Mouse (Mus musculus) hindbrain, embryonic 11.5 days (tissue): ENCODE measurements around the gene Trim11. TPM values are rescaled to one million over a fixed set of nuclear protein-coding genes. Genes with fewer than 3 reads are reported as not detected.

Experiments used
- ATAC-seq: fragments of 200-750 bp; cut with Nextera tagmentation; 2 replicates; pipeline ENCODE4 v1.8.0; 2017; ENCODE audit warnings: mild to moderate bottlenecking, moderate TSS enrichment, moderate library complexity; ENCODE audit not compliant: low FRiP score
- DNase-seq: peaks from one replicate; pipeline ENCODE4 v3.0.0-alpha.2; 2015; ENCODE audit warnings: low spot score
- H3K27ac ChIP-seq: fragments of 300-500 bp; sonication (generic); 2 replicates; pipeline ENCODE4 v1.5.1; 2014; ENCODE audit warnings: mild to moderate bottlenecking, low read depth, low read length
- H3K27me3 ChIP-seq: fragments of 300-500 bp; sonication (generic); 2 replicates; pipeline ENCODE4 v1.6.1; 2014; ENCODE audit warnings: mild to moderate bottlenecking, low read length, moderate library complexity, mixed read lengths; ENCODE audit not compliant: control insufficient read depth, insufficient read depth
- H3K36me3 ChIP-seq: fragments of 300-500 bp; sonication (generic); 2 replicates; pipeline ENCODE4 v1.6.1; 2014; ENCODE audit warnings: mild to moderate bottlenecking, low read length, moderate library complexity, mixed read lengths; ENCODE audit not compliant: control insufficient read depth, insufficient read depth
- H3K4me1 ChIP-seq: fragments of 300-500 bp; sonication (generic); replicated peaks from 2 replicates; pipeline ENCODE4 v1.6.1; 2014; ENCODE audit warnings: low read length, mixed read lengths; ENCODE audit not compliant: control insufficient read depth, insufficient read depth
- H3K4me2 ChIP-seq: fragments of 300-500 bp; sonication (generic); replicated peaks from 2 replicates; pipeline ENCODE4 v1.6.1; 2014; ENCODE audit warnings: mild to moderate bottlenecking, low read depth, low read length
- H3K4me3 ChIP-seq: fragments of 300-500 bp; sonication (generic); 2 replicates; pipeline ENCODE4 v1.5.1; 2014; ENCODE audit warnings: low read depth, low read length
- H3K9ac ChIP-seq: fragments of 300-500 bp; sonication (generic); 2 replicates; pipeline ENCODE4 v1.6.1; 2014; ENCODE audit warnings: low read depth, low read length
- H3K9me3 ChIP-seq: fragments of 300-500 bp; sonication (generic); 2 replicates; pipeline ENCODE4 v1.6.1; 2016; ENCODE audit warnings: low read length; ENCODE audit not compliant: control insufficient read depth
- WGBS: fragments of 180-500 bp; shearing (Covaris S2); extraction: QIAGEN DNeasy Blood & Tissue Kit; methylation state at CpG from one replicate; pipeline ENCODE4 v1.1.7; 2014; 5-methylcytosine and 5-hydroxymethylcytosine counted together
- polyA plus RNA-seq: library from polyadenylated mRNA; unstranded; fragments of >200 nt; fragmentation: Nextera tagmentation; extraction: Ambion mirVana; gene quantifications from 2 replicates; pipeline ENCODE4 v1.2.1, GENCODE M21; 2014

The Trim11 gene
- polyA plus RNA-seq, 1 experiment from 2014 or later: 18.2 TPM

DNA sequence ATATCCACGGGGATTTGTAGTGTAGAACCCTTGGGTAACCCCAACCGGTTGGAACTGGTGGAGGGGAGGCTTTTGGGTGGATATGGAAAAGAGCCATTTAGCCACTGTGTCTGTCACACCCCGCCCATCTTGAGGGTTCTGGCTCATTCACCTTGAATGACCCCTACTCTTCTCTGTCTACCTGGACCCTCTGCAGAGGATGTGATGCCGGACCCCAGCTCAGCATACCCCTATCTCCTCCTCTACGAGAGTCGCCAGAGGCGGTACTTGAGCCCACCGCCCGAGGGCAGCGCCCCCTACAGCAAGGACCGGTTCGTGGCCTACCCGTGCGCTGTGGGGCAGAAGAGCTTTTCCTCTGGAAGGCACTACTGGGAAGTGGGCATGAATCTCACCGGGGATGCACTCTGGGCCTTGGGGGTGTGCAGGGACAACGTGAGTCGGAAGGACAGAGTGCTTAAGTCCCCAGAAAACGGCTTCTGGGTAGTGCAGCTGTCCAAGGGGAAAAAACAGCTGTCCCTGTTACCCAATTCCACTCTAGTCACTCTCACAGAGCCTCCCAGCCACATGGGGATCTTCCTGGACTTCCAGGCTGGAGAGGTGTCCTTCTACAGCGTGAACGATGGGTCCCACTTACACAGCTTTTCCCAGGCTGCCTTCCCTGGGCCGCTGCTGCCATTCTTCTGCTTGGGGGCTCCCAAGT is 6.9 kb upstream of the Trim11 start:
- Histone ChIP-seq H3K36me3 (no peaks in the 10 kb centered on the region), H3K4me3 (no peak overlapping the region), H3K9me3 (no peaks in the 10 kb centered on the region), H3K27me3 (no peaks in the 10 kb centered on the region), H3K4me2 (no peak overlapping the region), H3K9ac (no peak overlapping the region), H3K27ac (no peak overlapping the region), H3K4me1 (no peaks in the 10 kb centered on the region)
- DNase-seq: no peak
- WGBS: 88% methylated on average over 21 of the region's 21 CpGs
- no peak for ATAC-seq

DNA sequence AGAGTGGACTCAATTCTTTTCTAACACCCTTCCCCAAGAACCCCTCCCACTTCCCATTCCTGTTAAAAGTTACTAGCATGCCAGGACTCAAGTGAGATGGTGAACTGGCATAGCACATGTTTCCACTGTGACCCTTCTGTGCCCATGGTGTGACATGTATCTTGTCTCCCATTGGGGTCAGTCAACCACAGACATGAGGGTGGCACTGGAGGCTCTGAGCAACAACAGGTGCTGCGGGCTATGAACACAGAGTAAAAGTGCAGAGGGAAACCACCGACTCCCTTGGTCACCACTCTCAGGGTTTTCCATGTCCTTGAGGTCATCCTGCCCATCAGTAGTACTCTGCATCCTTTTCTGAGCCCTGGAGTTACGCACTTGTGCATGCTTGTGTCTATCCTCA is 6.1 kb upstream of the Trim11 start:
- DNase-seq: no peak

GRCm38 (mm10) chr11:58974414-58974813 is 3.5 kb upstream of the Trim11 start:
- Histone ChIP-seq H3K27me3 (no peaks in the 10 kb centered on the region), H3K27ac (no peak overlapping the region), H3K9me3 (no peaks in the 10 kb centered on the region), H3K4me1 (peaks cover 5% of the 10 kb centered on the region), H3K4me2 (no peak overlapping the region), H3K36me3 (no peaks in the 10 kb centered on the region), H3K9ac (no peak overlapping the region), H3K4me3 (no peak overlapping the region)
- DNase-seq (no peak), ATAC-seq (no peak)
- WGBS: 94% methylated on average over 3 of the region's 3 CpGs

More for the DNA sequence above, 6.1 kb upstream of the Trim11 start:
- Histone ChIP-seq H3K4me1 (no peaks in the 10 kb centered on the region), H3K9me3 (no peaks in the 10 kb centered on the region), H3K4me3 (no peak overlapping the region), H3K4me2 (no peak overlapping the region), H3K36me3 (no peaks in the 10 kb centered on the region), H3K27me3 (no peaks in the 10 kb centered on the region), H3K27ac (no peak overlapping the region), H3K9ac (no peak overlapping the region)
- ATAC-seq: no peak
- WGBS: 97% methylated on average over 3 of the region's 3 CpGs

GRCm38 (mm10) chr11:58977150-58977549 is 743 bp upstream of the Trim11 start:
- ATAC-seq (no peak), DNase-seq (peak; percentile 54)
- Histone ChIP-seq H3K36me3 (no peaks in the 10 kb centered on the region), H3K27me3 (no peaks in the 10 kb centered on the region), H3K4me3 (peak overlapping the region; percentile 96), H3K27ac (peak overlapping the region; percentile 43; the same call in 1 of the 2 replicates), H3K9me3 (no peaks in the 10 kb centered on the region), H3K4me2 (peak overlapping the region; percentile 94), H3K9ac (peak overlapping the region; percentile 96), H3K4me1 (peaks cover 10% of the 10 kb centered on the region)
- WGBS: 1% methylated on average over 29 of the region's 29 CpGs

DNA sequence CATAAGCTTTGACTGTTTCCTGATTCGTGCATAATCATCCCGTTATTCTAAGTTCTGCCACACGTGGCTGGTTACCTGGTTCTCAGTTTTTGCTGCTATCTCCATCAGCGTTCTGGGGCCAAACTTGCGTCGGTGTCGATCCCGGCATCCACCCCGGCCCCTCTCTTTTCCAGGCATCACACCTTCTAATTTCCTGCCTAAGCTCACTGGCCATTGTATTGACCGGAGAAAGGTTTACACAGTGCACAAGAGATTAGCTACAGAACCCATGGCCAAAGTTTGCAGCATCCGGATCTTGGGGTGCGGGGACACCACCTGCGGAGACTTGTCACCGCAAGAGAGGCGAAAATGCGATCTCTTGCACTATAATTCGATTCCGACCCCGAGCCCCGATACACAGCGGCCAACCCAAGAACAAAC is 276 bp upstream of the Trim11 start:
- no peaks in the 10 kb centered on the region for H3K27me3 ChIP-seq
- ATAC-seq: peak; percentile 45; the same call in 1 of the 2 replicates
- peak overlapping the region; percentile 94 for H3K4me2 ChIP-seq
- peak overlapping the region; percentile 43 for H3K27ac ChIP-seq
- WGBS: under 1% methylated on average over 21 of the region's 21 CpGs
- DNase-seq: no peak
- H3K9me3 ChIP-seq: no peaks in the 10 kb centered on the region
- H3K4me1 ChIP-seq: peaks cover 10% of the 10 kb centered on the region
- peak overlapping the region; percentile 96 for H3K9ac ChIP-seq
- no peaks in the 10 kb centered on the region for H3K36me3 ChIP-seq
- H3K4me3 ChIP-seq: peak overlapping the region; percentile 96

DNA sequence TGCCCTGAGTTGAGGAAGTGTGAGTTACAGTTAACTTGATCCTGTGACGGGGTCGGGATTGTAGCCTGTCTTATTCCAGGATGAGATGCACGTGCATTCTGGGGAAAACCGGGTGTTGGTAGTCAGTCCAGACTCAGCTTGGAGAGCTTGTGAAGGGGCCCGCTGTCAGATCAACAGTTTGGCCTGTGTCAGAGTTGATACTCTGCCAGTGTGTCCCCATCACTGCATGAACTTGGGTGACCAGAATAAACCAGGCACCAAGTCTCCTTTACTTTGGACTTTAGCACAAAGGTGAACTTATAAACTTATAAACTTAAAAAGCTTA is 775 bp downstream of the Trim11 start:
- DNase-seq (no peak), ATAC-seq (no peak)
- Histone ChIP-seq H3K27me3 (no peaks in the 10 kb centered on the region), H3K9ac (peak overlapping the region; percentile 96), H3K4me1 (peaks cover 10% of the 10 kb centered on the region), H3K4me3 (peak overlapping the region; percentile 96), H3K27ac (no peak overlapping the region), H3K36me3 (no peaks in the 10 kb centered on the region), H3K9me3 (no peaks in the 10 kb centered on the region), H3K4me2 (peak overlapping the region; percentile 94)
- whole genome bisulfite sequencing: 5% methylated on average over 5 of the region's 5 CpGs

GRCm38 (mm10) chr11:58979183-58979582 is 1.3 kb downstream of the Trim11 start:
- Histone ChIP-seq H3K9me3 (no peaks in the 10 kb centered on the region), H3K9ac (0 out of 2 replicates have a peak overlapping the region, but pooled peaks have one; percentile 96), H3K27me3 (no peaks in the 10 kb centered on the region), H3K36me3 (no peaks in the 10 kb centered on the region), H3K27ac (no peak overlapping the region), H3K4me1 (peaks cover 10% of the 10 kb centered on the region), H3K4me2 (peak overlapping the region; percentile 94), H3K4me3 (peak overlapping the region; percentile 96)
- ATAC-seq: no peak
- WGBS: 84% methylated on average over 3 of the region's 3 CpGs
- no peak for DNase-seq

DNA sequence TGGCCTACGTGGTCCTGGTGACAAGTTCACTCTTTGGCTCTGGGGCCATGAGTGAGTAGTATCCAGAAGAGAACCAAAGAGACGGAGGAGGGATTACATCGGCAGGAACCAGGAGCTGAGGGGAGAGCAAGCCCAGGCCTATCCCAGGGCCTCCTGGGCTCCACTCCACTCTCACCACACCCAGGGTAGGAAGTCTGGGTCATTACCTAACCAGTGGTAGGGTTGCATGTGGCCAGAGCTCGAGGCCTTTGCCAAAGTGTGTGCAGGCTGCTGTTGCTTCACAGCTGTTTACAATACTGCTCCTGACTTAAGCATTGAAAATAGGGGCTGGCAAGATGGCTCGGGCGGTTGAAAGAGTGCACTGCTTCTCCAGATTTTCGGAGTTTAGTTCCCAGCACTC is 1.8 kb downstream of the Trim11 start:
- no peak for DNase-seq
- H3K9me3 ChIP-seq: no peaks in the 10 kb centered on the region
- peak overlapping the region; percentile 94; the same call in 1 of the 2 replicates for H3K4me2 ChIP-seq
- H3K4me1 ChIP-seq: peaks cover 10% of the 10 kb centered on the region
- ATAC-seq: no peak
- peak overlapping the region; percentile 11; the same call in 1 of the 2 replicates for H3K9ac ChIP-seq
- H3K36me3 ChIP-seq: no peaks in the 10 kb centered on the region
- H3K27me3 ChIP-seq: no peaks in the 10 kb centered on the region
- H3K27ac ChIP-seq: no peak overlapping the region
- 85% methylated on average over 7 of the region's 7 CpGs for WGBS
- H3K4me3 ChIP-seq: peak overlapping the region; percentile 96; the same call in 1 of the 2 replicates

GRCm38 (mm10) chr11:58980381-58980990 is 2.6 kb downstream of the Trim11 start:
- no peak overlapping the region for H3K9ac ChIP-seq
- no peak overlapping the region; the same call in 1 of the 2 replicates for H3K4me3 ChIP-seq
- ATAC-seq: no peak
- no peak overlapping the region for H3K4me2 ChIP-seq
- no peaks in the 10 kb centered on the region for H3K9me3 ChIP-seq
- no peak overlapping the region for H3K27ac ChIP-seq
- peaks cover 10% of the 10 kb centered on the region for H3K4me1 ChIP-seq
- no peaks in the 10 kb centered on the region for H3K27me3 ChIP-seq
- WGBS: 73% methylated on average over 5 of the region's 5 CpGs
- no peaks in the 10 kb centered on the region for H3K36me3 ChIP-seq
- no peak for DNase-seq
